Mouse (Mus musculus): ENCODE data around the gene Col5a1. TPM values are rescaled to one million over a fixed set of nuclear protein-coding genes. Genes with fewer than 3 reads are reported as not detected.

Col5a1 gene
- polyA plus RNA-seq, 1 experiment: 5.4 TPM

DNA sequence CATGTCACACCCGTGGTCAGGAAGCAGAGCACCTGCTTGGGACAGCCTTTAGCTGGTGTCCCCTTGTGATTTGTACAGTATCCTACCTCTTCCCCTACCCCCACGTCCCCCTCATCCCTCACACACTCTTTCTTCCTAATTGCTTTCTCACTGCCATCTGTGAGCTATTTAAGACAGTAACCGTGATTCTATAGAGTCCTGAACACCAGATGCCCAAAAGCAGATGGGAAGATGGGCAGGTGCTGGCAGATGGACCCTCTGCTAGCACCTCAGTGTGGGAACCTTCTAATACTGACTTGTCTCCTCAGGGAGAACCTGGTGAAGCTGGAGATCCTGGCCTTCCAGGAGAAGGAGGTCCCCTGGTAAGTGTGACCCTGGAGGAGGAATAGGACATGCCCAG lies 126.1 kb downstream of the Col5a1 start:
- Histone ChIP-seq H3K27me3 (ENCODE audit: control insufficient read depth, insufficient read depth, low read length) (no peaks in the 10 kb centered on the region), H3K4me1 (ENCODE audit: control insufficient read depth, insufficient read depth, insufficient read length) (no peaks in the 10 kb centered on the region), H3K36me3 (ENCODE audit: control insufficient read depth, insufficient read depth, low read length) (no peaks in the 10 kb centered on the region), H3K4me3 (ENCODE audit: extremely low read depth, insufficient read depth, insufficient read length) (no peak overlapping the region), H3K27ac (ENCODE audit: insufficient read depth, low read length) (no peak overlapping the region)
- WGBS: 67% methylated on average over 3 of the region's 3 CpGs
- no peak for DNase-seq (ENCODE audit: low read depth in 1 of 2, low spot score in 2 of 2)
- no peak for TF ChIP-seq POLR2A (IDR thresholded peaks at IDR 0.05; ENCODE audit: low read depth, low read length)
- no peak for TF ChIP-seq CTCF (IDR thresholded peaks at IDR 0.05; ENCODE audit: extremely low read depth, insufficient read depth, insufficient read length, insufficient replicate concordance)

DNA sequence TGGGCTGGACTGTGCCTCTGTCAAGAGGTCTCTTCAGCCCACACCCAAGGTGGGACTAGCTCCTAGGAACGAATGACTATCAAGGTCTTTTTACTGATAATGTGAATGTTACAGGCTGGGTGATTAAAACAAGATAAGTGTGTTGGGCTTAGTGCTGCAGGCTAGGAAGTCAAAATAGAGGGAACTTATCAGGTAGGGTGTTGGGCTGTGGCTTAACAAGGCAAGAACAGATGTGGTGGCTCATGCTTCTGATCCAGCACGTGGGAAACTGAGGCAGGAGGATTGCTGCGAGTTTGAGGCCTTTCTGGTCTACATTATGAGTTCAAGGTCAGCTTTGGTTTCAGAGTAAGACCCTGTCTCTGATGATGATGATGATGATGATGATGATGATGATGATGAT lies 128.6 kb downstream of the Col5a1 start:
- no peak for TF ChIP-seq CTCF (IDR thresholded peaks at IDR 0.05; ENCODE audit: extremely low read depth, insufficient read depth, insufficient read length, insufficient replicate concordance)
- Histone ChIP-seq H3K36me3 (ENCODE audit: control insufficient read depth, insufficient read depth, low read length) (no peaks in the 10 kb centered on the region), H3K4me1 (ENCODE audit: control insufficient read depth, insufficient read depth, insufficient read length) (no peaks in the 10 kb centered on the region), H3K27ac (ENCODE audit: insufficient read depth, low read length) (no peak overlapping the region), H3K27me3 (ENCODE audit: control insufficient read depth, insufficient read depth, low read length) (no peaks in the 10 kb centered on the region), H3K4me3 (ENCODE audit: extremely low read depth, insufficient read depth, insufficient read length) (no peak overlapping the region)
- 72% methylated on average over 3 of the region's 3 CpGs for WGBS
- no peak for DNase-seq (ENCODE audit: low read depth in 1 of 2, low spot score in 2 of 2)

DNA sequence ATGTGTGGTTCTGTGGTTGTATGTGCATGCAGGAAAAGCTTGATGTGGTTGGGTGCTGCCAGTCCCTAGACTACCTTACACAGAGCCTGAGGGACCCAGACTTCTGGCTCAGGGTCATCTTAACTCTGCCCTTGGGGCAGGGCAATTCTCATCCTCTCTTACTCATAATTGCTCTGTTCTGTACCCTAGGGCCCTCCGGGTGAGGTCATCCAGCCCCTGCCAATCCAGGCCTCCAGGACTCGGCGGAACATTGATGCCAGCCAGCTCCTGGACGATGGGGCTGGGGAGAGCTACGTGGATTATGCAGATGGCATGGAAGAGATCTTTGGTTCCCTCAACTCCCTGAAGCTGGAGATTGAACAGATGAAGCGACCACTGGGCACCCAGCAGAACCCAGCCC lies 138.2 kb downstream of the Col5a1 start:
- no peaks in the 10 kb centered on the region for H3K4me1 ChIP-seq (ENCODE audit: control insufficient read depth, insufficient read depth, insufficient read length)
- no peak for DNase-seq (ENCODE audit: low read depth in 1 of 2, low spot score in 2 of 2)
- no peaks in the 10 kb centered on the region for H3K27me3 ChIP-seq (ENCODE audit: control insufficient read depth, insufficient read depth, low read length)
- H3K27ac ChIP-seq (ENCODE audit: insufficient read depth, low read length): no peak overlapping the region
- no peak for TF ChIP-seq CTCF (IDR thresholded peaks at IDR 0.05; ENCODE audit: extremely low read depth, insufficient read depth, insufficient read length, insufficient replicate concordance)
- no peak for TF ChIP-seq POLR2A (IDR thresholded peaks at IDR 0.05; ENCODE audit: low read depth, low read length)
- 90% methylated on average over 6 of the region's 6 CpGs for WGBS
- H3K4me3 ChIP-seq (ENCODE audit: extremely low read depth, insufficient read depth, insufficient read length): no peak overlapping the region
- H3K36me3 ChIP-seq (ENCODE audit: control insufficient read depth, insufficient read depth, low read length): no peaks in the 10 kb centered on the region

DNA sequence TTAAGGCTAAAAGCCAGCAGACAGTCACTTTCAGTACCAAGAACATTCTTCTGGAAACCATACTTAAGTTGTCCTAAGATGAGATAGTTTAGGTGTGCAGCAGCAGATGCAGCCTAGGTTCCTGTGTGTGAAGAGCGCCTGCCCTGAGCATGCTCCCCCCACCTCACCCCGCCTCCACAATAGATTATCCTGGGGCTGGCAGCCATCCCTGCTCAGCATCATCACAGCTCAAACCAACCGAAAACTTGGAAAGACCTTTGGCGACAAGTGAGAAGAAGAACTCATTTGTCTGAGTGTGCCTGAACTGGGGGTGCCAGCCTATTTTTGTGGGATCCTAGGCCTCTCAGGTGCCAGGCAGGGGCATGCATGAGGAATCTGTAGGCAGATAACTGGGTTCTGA lies 139.6 kb downstream of the Col5a1 start:
- TF ChIP-seq CTCF (IDR thresholded peaks at IDR 0.05; ENCODE audit: extremely low read depth, insufficient read depth, insufficient read length, insufficient replicate concordance) (no peak), POLR2A (IDR thresholded peaks at IDR 0.05; ENCODE audit: low read depth, low read length) (no peak)
- Histone ChIP-seq H3K4me1 (ENCODE audit: control insufficient read depth, insufficient read depth, insufficient read length) (no peaks in the 10 kb centered on the region), H3K27ac (ENCODE audit: insufficient read depth, low read length) (no peak overlapping the region), H3K36me3 (ENCODE audit: control insufficient read depth, insufficient read depth, low read length) (no peaks in the 10 kb centered on the region), H3K27me3 (ENCODE audit: control insufficient read depth, insufficient read depth, low read length) (no peaks in the 10 kb centered on the region), H3K4me3 (ENCODE audit: extremely low read depth, insufficient read depth, insufficient read length) (no peak overlapping the region)
- DNase-seq (ENCODE audit: low read depth in 1 of 2, low spot score in 2 of 2): no peak
- 91% methylated on average over 4 of the region's 4 CpGs for WGBS

DNA sequence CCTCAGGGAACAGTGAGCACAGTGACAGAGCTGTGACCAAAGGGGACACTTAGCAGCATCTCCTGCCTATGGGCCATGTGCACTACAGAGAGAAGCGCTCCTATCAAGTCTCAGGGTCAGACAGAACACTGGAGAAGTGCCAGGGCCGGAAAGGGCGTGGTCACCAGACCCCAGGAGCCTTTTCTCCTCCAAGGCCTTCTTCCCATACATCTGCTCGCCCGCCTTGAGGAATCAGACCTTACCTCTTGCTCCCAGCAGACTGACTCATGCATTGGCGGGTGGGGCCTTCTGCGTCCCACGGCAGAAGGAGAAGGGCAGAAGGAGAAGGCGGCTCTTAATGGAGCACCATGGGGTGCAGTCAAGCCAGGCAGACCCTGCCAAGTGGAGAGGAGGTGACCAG lies 145.6 kb downstream of the Col5a1 start:
- no peaks in the 10 kb centered on the region for H3K27me3 ChIP-seq (ENCODE audit: control insufficient read depth, insufficient read depth, low read length)
- H3K36me3 ChIP-seq (ENCODE audit: control insufficient read depth, insufficient read depth, low read length): no peaks in the 10 kb centered on the region
- no peak overlapping the region for H3K4me3 ChIP-seq (ENCODE audit: extremely low read depth, insufficient read depth, insufficient read length)
- TF ChIP-seq CTCF (IDR thresholded peaks at IDR 0.05; ENCODE audit: extremely low read depth, insufficient read depth, insufficient read length, insufficient replicate concordance): no peak
- TF ChIP-seq POLR2A (IDR thresholded peaks at IDR 0.05; ENCODE audit: low read depth, low read length): no peak
- no peak overlapping the region for H3K27ac ChIP-seq (ENCODE audit: insufficient read depth, low read length)
- no peak for DNase-seq (ENCODE audit: low read depth in 1 of 2, low spot score in 2 of 2)
- WGBS: 72% methylated on average over 9 of the region's 9 CpGs
- no peaks in the 10 kb centered on the region for H3K4me1 ChIP-seq (ENCODE audit: control insufficient read depth, insufficient read depth, insufficient read length)

DNA sequence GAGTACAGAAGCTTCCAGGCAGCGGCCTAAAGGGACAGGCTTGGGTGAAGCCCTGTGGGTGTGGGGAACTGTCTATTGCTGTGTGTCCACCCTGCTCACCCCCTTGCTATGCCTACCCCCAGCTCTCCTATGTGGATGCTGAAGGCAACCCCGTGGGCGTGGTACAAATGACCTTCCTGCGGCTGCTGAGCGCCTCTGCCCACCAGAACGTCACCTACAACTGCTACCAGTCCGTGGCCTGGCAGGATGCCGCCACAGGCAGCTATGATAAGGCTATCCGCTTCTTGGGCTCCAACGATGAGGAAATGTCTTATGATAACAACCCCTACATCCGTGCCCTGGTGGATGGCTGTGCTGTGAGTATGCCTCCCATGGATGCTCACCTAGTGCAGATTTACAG lies 146.2 kb downstream of the Col5a1 start:
- H3K27me3 ChIP-seq (ENCODE audit: control insufficient read depth, insufficient read depth, low read length): no peaks in the 10 kb centered on the region
- TF ChIP-seq POLR2A (IDR thresholded peaks at IDR 0.05; ENCODE audit: low read depth, low read length): no peak
- no peak for TF ChIP-seq CTCF (IDR thresholded peaks at IDR 0.05; ENCODE audit: extremely low read depth, insufficient read depth, insufficient read length, insufficient replicate concordance)
- H3K4me1 ChIP-seq (ENCODE audit: control insufficient read depth, insufficient read depth, insufficient read length): no peaks in the 10 kb centered on the region
- H3K36me3 ChIP-seq (ENCODE audit: control insufficient read depth, insufficient read depth, low read length): no peaks in the 10 kb centered on the region
- no peak for DNase-seq (ENCODE audit: low read depth in 1 of 2, low spot score in 2 of 2)
- H3K27ac ChIP-seq (ENCODE audit: insufficient read depth, low read length): no peak overlapping the region; the same call in 1 of the 2 replicates
- no peak overlapping the region for H3K4me3 ChIP-seq (ENCODE audit: extremely low read depth, insufficient read depth, insufficient read length)
- WGBS: 83% methylated on average over 11 of the region's 11 CpGs

DNA sequence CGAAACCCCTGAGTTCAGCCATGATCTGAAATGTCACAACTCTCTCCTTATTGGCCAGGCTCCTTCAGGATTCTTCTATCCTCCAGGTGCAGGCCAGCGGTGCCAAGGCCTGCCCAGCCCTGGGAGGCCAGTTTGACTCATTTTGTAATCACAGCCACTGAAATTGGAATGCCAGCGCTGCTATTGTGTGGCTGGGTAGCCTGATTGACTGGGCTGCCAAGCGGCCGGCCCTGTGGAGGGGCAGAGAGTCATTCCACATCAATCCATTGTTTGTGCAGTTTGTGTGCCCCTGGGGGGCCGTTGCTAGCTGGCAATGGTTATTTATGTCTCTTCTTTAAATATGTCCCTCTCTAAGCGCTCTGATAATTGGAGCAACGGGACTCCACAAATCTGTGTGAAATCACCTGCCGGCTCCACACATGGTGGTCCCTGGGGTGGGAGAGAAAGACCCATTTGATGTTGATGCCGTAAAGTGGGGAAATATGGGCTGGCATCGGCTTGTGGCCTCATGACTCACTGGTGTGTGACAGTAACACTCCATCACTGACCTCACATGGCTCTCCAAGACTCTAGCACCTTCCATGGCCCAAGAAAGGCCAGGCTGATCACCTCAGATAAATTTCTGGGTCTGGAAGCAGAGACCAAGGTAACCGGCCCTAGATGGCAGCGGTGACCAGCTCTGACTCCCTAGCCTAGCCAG lies 147.9 kb downstream of the Col5a1 start:
- 88% methylated on average over 13 of the region's 13 CpGs for WGBS
- H3K36me3 ChIP-seq (ENCODE audit: control insufficient read depth, insufficient read depth, low read length): no peaks in the 10 kb centered on the region
- TF ChIP-seq CTCF (IDR thresholded peaks at IDR 0.05; ENCODE audit: extremely low read depth, insufficient read depth, insufficient read length, insufficient replicate concordance): no peak
- no peak for TF ChIP-seq POLR2A (IDR thresholded peaks at IDR 0.05; ENCODE audit: low read depth, low read length)
- H3K27ac ChIP-seq (ENCODE audit: insufficient read depth, low read length): no peak overlapping the region
- no peak for DNase-seq (ENCODE audit: low read depth in 1 of 2, low spot score in 2 of 2)
- H3K4me3 ChIP-seq (ENCODE audit: extremely low read depth, insufficient read depth, insufficient read length): no peak overlapping the region
- no peaks in the 10 kb centered on the region for H3K4me1 ChIP-seq (ENCODE audit: control insufficient read depth, insufficient read depth, insufficient read length)
- no peaks in the 10 kb centered on the region for H3K27me3 ChIP-seq (ENCODE audit: control insufficient read depth, insufficient read depth, low read length)

Data from spleen, adult 2 months (tissue).